Mouse (Mus musculus): ENCODE results near the gene H60b.

GRCm38 (mm10) chr10:22305801-22306200 is 147.4 kb downstream of the H60b start:
- TF ChIP-seq CTCF (IDR thresholded peaks at IDR 0.05; ENCODE audit: extremely low read depth, insufficient read depth, insufficient read length, insufficient replicate concordance) (no peak), POLR2A (IDR thresholded peaks at IDR 0.05; ENCODE audit: low read depth, low read length) (no peak)

Data from spleen, adult 2 months (tissue).